Mouse (Mus musculus) midbrain, embryonic 13.5 days (tissue): Measurements from ENCODE around the gene Hoxa9. TPM values are rescaled to one million over a fixed set of nuclear protein-coding genes. Genes with fewer than 3 reads are reported as not detected.

Experiments used
- ATAC-seq: fragments of 200-750 bp; cut with Nextera tagmentation; 2 replicates; pipeline ENCODE4 v1.8.0; 2017; ENCODE audit warnings: mild to moderate bottlenecking, moderate TSS enrichment, moderate library complexity
- H3K27ac ChIP-seq: fragments of 300-500 bp; sonication (generic); 2 replicates; pipeline ENCODE4 v1.5.1; 2015; ENCODE audit warnings: inconsistent platforms, mild to moderate bottlenecking, moderate library complexity
- H3K27me3 ChIP-seq: fragments of 300-500 bp; sonication (generic); 2 replicates; pipeline ENCODE4 v1.6.1; 2015; ENCODE audit warnings: mild to moderate bottlenecking, inconsistent platforms
- H3K36me3 ChIP-seq: fragments of 300-500 bp; sonication (generic); 2 replicates; pipeline ENCODE4 v1.6.1; 2015; ENCODE audit warnings: mild to moderate bottlenecking, inconsistent platforms
- H3K4me1 ChIP-seq: fragments of 300-500 bp; sonication (generic); replicated peaks from 2 replicates; pipeline ENCODE4 v1.6.1; 2015; ENCODE audit warnings: inconsistent platforms
- H3K4me2 ChIP-seq: fragments of 300-500 bp; sonication (generic); replicated peaks from 2 replicates; pipeline ENCODE4 v1.6.1; 2015; ENCODE audit warnings: moderate library complexity, mild to moderate bottlenecking, inconsistent platforms
- H3K4me3 ChIP-seq: fragments of 300-500 bp; sonication (generic); replicated peaks from 2 replicates; pipeline ENCODE4 v1.5.1; 2015; ENCODE audit warnings: mild to moderate bottlenecking, inconsistent platforms
- H3K9ac ChIP-seq: fragments of 300-500 bp; sonication (generic); replicated peaks from 2 replicates; pipeline ENCODE4 v1.6.1; 2015; ENCODE audit warnings: mild to moderate bottlenecking, inconsistent platforms
- H3K9me3 ChIP-seq: fragments of 300-500 bp; sonication (generic); 2 replicates; pipeline ENCODE4 v1.6.1; 2016; ENCODE audit warnings: mild to moderate bottlenecking, inconsistent platforms
- WGBS: fragments of 180-500 bp; shearing (Covaris S2); methylation state at CpG from one replicate; pipeline ENCODE4 v1.1.7; 2015; 5-methylcytosine and 5-hydroxymethylcytosine counted together
- polyA plus RNA-seq: library from polyadenylated mRNA; unstranded; fragments of >200 nt; fragmentation: Nextera tagmentation; extraction: Ambion mirVana; gene quantifications from 2 replicates; pipeline ENCODE4 v1.2.1, GENCODE M21; 2015

Gene Hoxa9
- not detected in 2 replicates for polyA plus RNA-seq

DNA sequence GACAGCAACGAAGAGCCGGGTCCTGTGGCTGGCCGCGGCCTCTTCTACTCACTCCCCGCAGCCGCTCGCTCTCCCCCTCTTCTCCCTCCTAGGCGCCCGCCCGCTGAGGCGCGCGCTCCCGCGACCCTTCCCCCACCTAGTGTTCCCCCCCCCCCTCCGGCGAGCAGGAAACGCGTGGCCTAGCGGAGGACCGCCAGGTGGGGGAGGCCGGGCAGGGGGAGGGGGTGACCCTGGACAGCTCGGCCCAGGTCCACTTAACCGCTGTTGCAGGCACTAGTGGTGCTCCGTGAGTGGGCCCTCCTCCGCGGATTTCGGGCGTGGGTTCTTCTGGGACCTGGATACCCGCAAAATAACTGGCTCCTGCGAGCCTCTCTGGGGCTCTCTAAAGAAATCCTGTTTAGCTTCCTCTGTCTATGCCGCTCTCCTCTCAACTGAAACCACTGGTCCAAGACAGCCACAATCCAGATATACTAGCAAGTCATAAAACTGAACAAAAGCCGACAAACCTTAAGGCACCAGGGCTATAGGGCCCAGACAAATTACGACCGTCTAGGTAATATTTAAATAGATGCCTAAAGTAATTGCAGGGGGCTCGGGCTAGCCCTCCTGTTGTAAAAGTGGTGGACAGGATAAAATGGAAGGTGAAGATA, at the start of gene Hoxa9:
Gene Hoxa9, minus strand, starts transcription at position 574 of the 650 bp plus-strand sequence.
- no peak within 1 kb of the TSS for H3K9ac ChIP-seq
- H3K9me3 ChIP-seq: no peaks in the 10 kb centered on the region
- ATAC-seq: no peak
- under 1% methylated on average over 24 of the region's 36 CpGs for WGBS
- no peak within 1 kb of the TSS for H3K4me3 ChIP-seq
- H3K36me3 ChIP-seq: no peaks in the 10 kb centered on the region
- no peak within 1 kb of the TSS for H3K27ac ChIP-seq
- peaks cover 97% of the 10 kb centered on the region for H3K27me3 ChIP-seq
- H3K4me2 ChIP-seq: no peak within 1 kb of the TSS
- no peaks in the 10 kb centered on the region for H3K4me1 ChIP-seq

DNA sequence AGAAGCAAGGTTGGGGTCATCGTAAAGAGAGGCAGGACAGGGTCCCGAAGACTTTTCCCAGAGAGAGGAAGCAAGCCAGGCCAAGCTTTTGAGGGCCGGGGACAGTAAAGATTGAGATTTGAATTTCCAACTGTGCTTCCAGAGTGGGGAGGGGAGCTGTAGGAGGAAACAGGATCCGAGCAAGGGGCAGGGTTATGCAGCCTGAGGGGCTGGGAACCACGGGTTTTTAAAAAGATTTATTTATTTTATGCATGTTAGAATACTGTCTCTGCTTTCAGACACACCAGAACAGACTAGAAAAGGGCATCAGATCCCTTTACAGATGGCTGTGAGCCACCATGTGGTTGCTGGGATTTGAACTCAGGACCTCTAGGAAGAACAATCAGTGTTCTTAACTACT, 46.0 kb upstream of the Hoxa9 start:
- Histone ChIP-seq H3K4me3 (no peak overlapping the region), H3K36me3 (no peaks in the 10 kb centered on the region), H3K9me3 (no peaks in the 10 kb centered on the region), H3K9ac (no peak overlapping the region), H3K27me3 (peaks cover 96% of the 10 kb centered on the region), H3K4me1 (no peaks in the 10 kb centered on the region), H3K27ac (no peak overlapping the region), H3K4me2 (no peak overlapping the region)
- ATAC-seq: no peak
- 9% methylated on average over 5 of the region's 5 CpGs for WGBS

DNA sequence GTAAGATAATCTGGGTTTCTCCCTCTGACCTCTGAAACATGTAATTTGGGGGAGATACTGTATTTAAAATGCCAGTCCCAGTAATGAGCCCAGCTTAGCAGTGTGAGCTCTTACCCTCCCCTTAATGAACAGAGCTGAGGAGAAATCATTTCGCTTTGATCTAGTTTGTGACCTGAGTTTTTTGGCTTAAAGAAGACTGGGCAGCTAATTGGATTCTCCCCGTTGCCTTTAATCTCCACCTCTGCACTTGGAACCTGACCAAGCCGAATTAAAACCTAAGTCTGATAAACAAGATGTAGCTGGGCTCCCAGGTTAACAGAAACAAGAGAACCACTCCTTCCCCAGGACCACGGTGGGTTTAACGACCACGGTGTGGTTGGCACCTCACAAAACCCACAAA, 45.5 kb upstream of the Hoxa9 start:
- Histone ChIP-seq H3K27me3 (peaks cover 96% of the 10 kb centered on the region), H3K9ac (no peak overlapping the region), H3K27ac (no peak overlapping the region), H3K4me1 (no peaks in the 10 kb centered on the region), H3K4me3 (no peak overlapping the region), H3K9me3 (no peaks in the 10 kb centered on the region), H3K36me3 (no peaks in the 10 kb centered on the region), H3K4me2 (no peak overlapping the region)
- no peak for ATAC-seq
- 2% methylated on average over 6 of the region's 6 CpGs for WGBS

DNA sequence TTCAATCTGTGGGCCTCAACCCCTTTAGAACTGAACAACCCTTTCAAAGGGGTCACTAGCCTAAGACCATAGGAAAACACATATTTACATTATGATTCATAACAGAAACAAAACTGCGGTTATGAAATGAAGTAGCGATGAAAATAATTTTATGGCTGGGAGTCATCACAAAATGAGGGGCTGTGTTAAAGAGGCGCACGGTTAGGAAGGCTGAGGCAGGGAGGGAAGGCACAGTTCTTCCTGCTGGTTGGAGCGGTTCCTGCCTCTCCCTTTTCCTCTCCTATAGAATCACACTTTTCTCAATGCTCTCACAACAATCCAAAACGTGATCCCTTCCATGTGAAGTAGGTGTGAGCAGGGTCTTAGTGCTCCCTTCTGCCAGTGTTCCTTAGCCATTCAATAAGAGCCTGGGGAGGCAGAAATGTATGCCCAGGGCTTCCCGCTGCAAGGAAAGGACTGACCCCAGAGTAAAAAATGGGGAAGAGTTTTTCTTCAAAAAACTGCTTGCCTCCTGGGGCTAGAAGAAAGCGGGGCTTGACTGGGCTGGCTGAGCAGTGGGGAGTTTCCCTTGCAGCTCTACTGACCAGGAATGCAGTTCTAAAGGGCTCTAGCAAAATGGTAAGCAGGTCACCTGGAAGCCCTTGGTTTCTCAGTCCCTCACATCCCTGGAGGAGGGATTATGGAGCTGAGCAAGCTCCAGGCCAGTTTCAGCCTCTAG, 44.8 kb upstream of the Hoxa9 start:
- WGBS: 3% methylated on average over 8 of the region's 8 CpGs
- Histone ChIP-seq H3K4me3 (no peak overlapping the region), H3K9ac (no peak overlapping the region), H3K4me2 (no peak overlapping the region), H3K27me3 (peaks cover 96% of the 10 kb centered on the region), H3K9me3 (no peaks in the 10 kb centered on the region), H3K4me1 (no peaks in the 10 kb centered on the region), H3K36me3 (no peaks in the 10 kb centered on the region), H3K27ac (no peak overlapping the region)
- ATAC-seq: no peak

DNA sequence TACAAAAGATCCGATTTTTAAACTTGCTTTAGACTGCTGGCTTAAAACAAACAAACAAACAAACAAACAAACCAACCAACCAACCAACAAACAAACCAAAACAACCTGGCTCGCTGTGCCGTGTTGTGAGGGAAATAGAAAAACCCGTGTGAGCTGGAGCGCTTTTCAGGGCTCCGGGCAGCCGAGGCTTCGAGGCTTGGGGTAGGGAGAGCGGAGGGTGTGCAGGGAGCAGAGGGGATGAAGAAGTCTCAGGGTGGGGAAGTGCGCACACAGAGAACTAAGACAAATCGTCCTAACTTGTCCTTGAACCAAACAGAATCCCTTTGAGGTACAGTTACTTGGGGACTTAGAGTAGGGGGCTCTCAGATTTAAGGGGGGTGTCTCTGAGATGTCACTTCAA, 43.7 kb upstream of the Hoxa9 start:
- no peaks in the 10 kb centered on the region for H3K4me1 ChIP-seq

DNA sequence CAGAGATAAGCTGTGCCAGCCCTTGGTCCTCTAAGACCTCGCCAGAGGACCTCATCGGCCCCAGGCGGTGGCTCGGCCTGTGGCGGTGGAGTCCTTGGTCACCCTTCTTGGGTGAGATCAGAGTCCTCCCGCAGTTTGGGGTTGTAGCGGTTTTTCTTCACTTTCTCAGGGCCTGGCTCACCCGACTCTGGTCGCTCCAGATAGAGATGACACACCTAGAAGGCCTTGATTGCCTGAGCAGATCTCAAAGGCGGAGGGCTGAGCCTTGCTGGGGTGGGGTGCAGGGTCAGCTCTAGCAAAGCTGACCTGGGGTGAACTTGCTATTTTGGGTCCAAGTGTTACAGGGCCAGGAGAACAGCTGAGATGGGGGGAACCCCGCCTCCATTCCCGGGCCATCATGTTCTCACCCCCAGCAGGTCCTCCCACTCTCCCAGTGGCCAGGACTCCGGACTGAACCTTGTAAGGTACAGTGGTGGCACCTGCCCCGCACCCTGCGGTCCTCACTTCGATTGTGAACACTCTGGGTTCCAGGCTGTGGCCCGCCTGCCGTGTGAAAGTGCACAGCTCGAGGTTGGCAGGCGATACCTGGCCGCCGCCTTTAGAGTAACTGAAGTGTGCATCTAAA, 42.9 kb upstream of the Hoxa9 start:
- WGBS: under 1% methylated on average over 22 of the region's 22 CpGs
- H3K27ac ChIP-seq: no peak overlapping the region
- no peak overlapping the region for H3K9ac ChIP-seq
- no peak overlapping the region for H3K4me3 ChIP-seq
- no peaks in the 10 kb centered on the region for H3K4me1 ChIP-seq
- no peak overlapping the region for H3K4me2 ChIP-seq
- no peaks in the 10 kb centered on the region for H3K9me3 ChIP-seq
- H3K36me3 ChIP-seq: no peaks in the 10 kb centered on the region
- peaks cover 98% of the 10 kb centered on the region for H3K27me3 ChIP-seq
- ATAC-seq: no peak

More for the DNA sequence above, 43.7 kb upstream of the Hoxa9 start:
- Histone ChIP-seq H3K36me3 (no peaks in the 10 kb centered on the region), H3K4me2 (no peak overlapping the region), H3K27me3 (peaks cover 98% of the 10 kb centered on the region), H3K4me3 (no peak overlapping the region), H3K27ac (no peak overlapping the region), H3K9ac (no peak overlapping the region), H3K9me3 (no peaks in the 10 kb centered on the region)
- under 1% methylated on average over 11 of the region's 11 CpGs for WGBS
- ATAC-seq: no peak

DNA sequence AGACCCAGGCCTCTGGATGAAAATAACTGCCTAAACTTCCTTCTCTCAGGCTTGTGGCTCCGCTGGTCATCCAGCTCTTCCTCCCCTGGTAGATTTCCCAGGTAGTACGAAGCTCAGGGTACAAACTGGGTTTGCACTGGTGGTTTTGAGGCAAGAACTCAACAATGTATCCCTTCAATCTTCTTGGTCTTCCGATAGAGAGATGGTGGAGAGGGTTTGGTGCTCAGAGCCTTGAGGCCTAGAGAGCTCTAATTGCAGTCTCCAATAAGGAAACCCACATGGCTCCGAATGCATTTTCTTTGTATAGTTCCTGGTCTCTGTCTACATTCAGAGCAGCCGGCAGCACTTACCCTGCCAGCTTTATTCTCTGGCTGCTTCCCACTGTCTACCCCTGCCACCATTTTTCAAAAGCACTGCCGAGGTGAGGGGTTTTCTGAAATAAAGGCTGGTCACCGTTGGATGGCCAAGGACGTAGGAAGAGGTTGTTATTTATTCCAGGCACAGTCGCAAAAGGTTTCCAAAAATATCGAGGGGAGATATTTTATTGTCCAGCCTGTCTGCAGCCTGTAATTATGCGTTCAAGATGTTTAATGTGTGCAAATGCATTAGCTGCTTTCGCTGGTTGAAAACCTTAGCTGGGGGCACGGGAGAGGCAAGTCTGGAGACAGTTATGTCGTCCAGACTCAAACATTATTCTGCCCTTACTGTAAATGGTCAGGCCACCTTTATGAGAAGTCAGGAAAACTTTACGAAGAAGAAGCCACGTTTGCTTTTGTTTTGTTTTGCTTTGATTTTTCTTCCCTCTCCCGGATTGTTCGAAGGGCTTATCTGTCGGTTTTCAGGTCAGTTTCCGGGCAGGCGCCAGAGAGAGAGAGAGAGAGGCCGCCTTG, 42.1 kb upstream of the Hoxa9 start:
- Histone ChIP-seq H3K4me2 (no peak overlapping the region), H3K4me1 (no peaks in the 10 kb centered on the region), H3K27me3 (peaks cover 99% of the 10 kb centered on the region), H3K36me3 (no peaks in the 10 kb centered on the region), H3K9ac (no peak overlapping the region), H3K4me3 (no peak overlapping the region), H3K27ac (no peak overlapping the region), H3K9me3 (no peaks in the 10 kb centered on the region)
- ATAC-seq: no peak
- 3% methylated on average over 22 of the region's 22 CpGs for WGBS

DNA sequence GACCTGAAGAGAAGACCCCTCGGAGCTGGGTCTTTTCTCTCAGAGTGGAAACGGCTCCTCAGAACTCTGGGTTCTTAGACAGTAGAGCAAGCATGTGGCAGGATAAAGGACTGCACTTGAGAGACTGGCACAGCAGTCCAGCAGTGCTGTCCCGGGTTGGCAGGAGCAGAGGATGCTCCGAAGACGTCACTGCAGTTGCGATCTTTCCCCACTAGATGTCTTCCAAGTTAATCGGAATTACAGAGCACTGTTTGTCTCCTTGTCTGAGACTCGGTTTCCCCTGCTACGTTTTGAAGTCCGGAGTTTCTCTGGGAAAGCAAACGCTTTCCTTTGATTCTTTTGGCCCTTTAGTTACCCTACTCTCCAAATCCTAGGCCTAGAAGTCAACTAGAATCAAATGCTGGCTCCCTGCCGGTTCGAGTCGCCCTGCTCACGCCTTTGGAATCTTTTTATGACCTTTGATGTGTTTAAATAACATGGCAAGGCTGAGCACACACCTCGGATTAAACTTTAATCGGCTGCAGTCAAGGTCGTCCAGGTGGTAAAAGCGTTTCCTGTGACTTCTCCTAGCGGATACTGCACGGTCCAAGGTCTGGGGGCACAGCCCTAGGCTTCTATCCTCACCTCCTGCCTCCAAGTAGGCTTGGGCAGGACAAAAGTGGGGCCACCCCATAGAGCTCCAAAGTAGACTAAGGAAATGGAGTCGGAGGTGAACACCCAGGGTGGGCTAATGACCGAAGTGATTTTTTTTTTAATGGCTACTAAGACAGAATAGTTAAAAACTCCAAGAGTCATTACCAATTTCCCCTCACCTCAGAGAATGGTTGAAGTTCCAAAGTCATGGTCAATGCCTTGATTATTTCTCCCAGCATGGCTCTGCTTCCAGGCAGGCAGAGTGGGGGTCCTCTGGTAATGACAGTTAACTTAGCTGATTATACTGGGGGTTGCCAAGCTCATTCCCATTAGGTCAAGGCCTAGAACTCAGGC, 39.9 kb upstream of the Hoxa9 start:
- Histone ChIP-seq H3K9me3 (no peaks in the 10 kb centered on the region), H3K4me2 (no peak overlapping the region), H3K4me1 (no peaks in the 10 kb centered on the region), H3K27me3 (peaks cover 98% of the 10 kb centered on the region), H3K4me3 (no peak overlapping the region), H3K9ac (no peak overlapping the region), H3K36me3 (no peaks in the 10 kb centered on the region), H3K27ac (no peak overlapping the region)
- 6% methylated on average over 23 of the region's 23 CpGs for WGBS
- peak; percentile 63 for ATAC-seq

DNA sequence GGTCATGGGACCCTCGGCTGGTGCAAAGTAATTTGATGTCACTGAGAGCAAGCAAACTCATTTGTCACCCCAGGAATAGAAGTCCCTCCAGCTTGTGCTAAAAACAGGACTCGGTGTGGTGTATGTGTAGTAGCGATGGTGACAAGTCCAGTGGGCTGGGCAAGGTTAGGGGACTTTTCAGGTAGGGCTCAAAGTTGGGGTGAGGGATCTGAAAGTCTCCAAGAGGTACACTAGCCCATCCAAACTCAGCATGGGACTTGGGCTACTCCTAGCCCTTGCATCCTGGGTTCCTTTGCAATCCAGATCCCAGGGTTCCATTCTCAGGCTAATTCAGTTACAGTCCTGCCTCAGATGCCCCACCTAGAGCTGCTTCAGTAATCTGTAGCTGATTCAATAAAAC, 37.9 kb upstream of the Hoxa9 start:
- ATAC-seq: no peak
- Histone ChIP-seq H3K36me3 (no peaks in the 10 kb centered on the region), H3K27me3 (peaks cover 98% of the 10 kb centered on the region), H3K4me3 (no peak overlapping the region), H3K4me2 (no peak overlapping the region), H3K4me1 (no peaks in the 10 kb centered on the region), H3K9me3 (no peaks in the 10 kb centered on the region), H3K9ac (no peak overlapping the region), H3K27ac (no peak overlapping the region)
- 6% methylated on average over 3 of the region's 3 CpGs for WGBS

DNA sequence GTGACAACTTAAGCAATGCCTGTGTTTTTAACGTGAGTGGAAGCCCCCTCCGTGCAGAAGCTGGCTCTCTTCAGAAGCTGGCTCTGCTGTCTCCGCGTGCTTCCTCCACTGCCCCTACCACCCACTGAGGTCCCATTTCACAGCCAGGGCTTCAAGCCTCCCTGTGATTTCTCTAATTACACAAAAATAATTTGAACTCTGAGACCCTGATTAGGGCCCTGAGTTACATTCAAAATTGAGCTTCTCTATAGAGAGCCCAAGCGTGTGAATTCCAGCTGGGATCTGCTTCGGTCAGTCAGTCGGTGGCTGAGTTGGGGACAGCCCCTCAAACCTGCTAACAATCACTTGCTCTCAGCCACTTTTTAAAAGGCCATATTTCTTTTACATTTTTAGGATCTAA, 37.5 kb upstream of the Hoxa9 start:
- ATAC-seq: no peak
- H3K27me3 ChIP-seq: peaks cover 98% of the 10 kb centered on the region
- no peak overlapping the region for H3K9ac ChIP-seq
- H3K4me1 ChIP-seq: no peaks in the 10 kb centered on the region
- no peaks in the 10 kb centered on the region for H3K9me3 ChIP-seq
- WGBS: 1% methylated on average over 7 of the region's 7 CpGs
- no peak overlapping the region for H3K4me3 ChIP-seq
- H3K4me2 ChIP-seq: no peak overlapping the region
- H3K27ac ChIP-seq: no peak overlapping the region
- H3K36me3 ChIP-seq: no peaks in the 10 kb centered on the region

DNA sequence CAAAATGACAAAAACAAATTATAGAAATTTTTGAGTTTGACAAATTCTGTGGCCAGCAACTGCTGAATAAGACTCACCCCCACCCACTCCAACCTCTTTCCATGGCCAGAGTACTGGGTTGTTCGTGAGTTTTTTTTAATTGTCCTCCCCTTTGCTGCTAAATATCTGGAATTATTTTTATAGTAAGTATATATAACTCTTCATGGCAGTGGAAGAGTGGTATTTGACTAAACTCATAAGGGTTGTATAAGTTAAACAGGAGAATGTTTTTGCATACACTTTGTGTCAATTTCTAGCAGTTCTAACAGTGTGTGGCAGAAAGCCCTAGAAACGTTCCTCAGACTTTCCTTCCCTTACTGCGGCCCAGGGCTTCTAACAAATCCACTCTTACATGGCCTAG, 36.8 kb upstream of the Hoxa9 start:
- no peak for ATAC-seq
- WGBS: 2% methylated on average over 3 of the region's 3 CpGs
- H3K9ac ChIP-seq: no peak overlapping the region
- no peak overlapping the region for H3K27ac ChIP-seq
- H3K4me1 ChIP-seq: no peaks in the 10 kb centered on the region
- H3K4me3 ChIP-seq: no peak overlapping the region
- H3K9me3 ChIP-seq: no peaks in the 10 kb centered on the region
- no peaks in the 10 kb centered on the region for H3K36me3 ChIP-seq
- no peak overlapping the region for H3K4me2 ChIP-seq
- peaks cover 98% of the 10 kb centered on the region for H3K27me3 ChIP-seq
